Comparison of ENCODE assay signal across 8 mouse cellular contexts in the genomic region with DNA sequence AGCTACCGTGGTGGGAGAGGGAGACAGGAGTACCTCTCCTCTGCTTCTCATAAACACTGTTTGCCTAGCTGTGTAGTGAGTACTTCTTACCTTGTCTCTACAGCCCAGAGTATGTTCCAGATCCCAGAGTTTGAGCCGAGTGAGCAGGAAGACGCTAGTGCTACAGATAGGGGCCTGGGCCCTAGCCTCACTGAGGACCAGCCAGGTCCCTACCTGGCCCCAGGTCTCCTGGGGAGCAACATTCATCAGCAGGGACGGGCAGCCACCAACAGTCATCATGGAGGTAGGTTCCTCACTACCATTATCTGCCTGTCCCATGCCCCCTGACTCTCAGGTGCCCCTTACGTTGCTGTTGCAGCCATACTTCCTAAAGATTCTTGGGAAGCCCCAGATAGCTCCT. TPM values are rescaled to one million over a fixed set of nuclear protein-coding genes. Genes with fewer than 3 reads are reported as not detected.
A peak's percentile ranks its signal among the peaks of the same experiment; 100 is the strongest.
DNase-seq lines count a peak whose midpoint lies in the region; ATAC-seq and TF ChIP-seq lines count a peak whose summit lies in the region.

No protein-coding gene starts in this region.

- 24% methylated on average over 5 of the region's 5 CpGs for WGBS in lung, adult 2 months
- WGBS in embryonic facial prominence, embryonic 14.5 days: 24% methylated on average over 5 of the region's 5 CpGs
- 30% methylated on average over 5 of the region's 5 CpGs for WGBS in intestine, embryonic 14.5 days
- WGBS in neural tube, embryonic 12.5 days: 33% methylated on average over 5 of the region's 5 CpGs

- ATAC-seq in embryonic facial prominence, embryonic 14.5 days (ENCODE audit: low read depth): no peak
- no peak for ATAC-seq in intestine, embryonic 14.5 days (replicated peaks; ENCODE audit: low FRiP score, low TSS enrichment, low read depth)
- no peak for ATAC-seq in neural tube, embryonic 12.5 days (ENCODE audit: low FRiP score, low read depth)

- peak overlapping the region; percentile 95 for H3K27ac ChIP-seq in embryonic facial prominence, embryonic 14.5 days (replicated peaks; ENCODE audit: low read depth, low read length)
- H3K27ac ChIP-seq in intestine, embryonic 14.5 days (ENCODE audit: low read depth): peak overlapping the region; percentile 96
- H3K27ac ChIP-seq in neural tube, embryonic 12.5 days: peak overlapping the region; percentile 88; the same call in 1 of the 2 replicates

- no peak for TF ChIP-seq CTCF in lung, adult 2 months (IDR thresholded peaks at IDR 0.05; ENCODE audit: insufficient read depth, low read length)

- peak overlapping the region; percentile 99 for H3K4me2 ChIP-seq in embryonic facial prominence, embryonic 14.5 days (ENCODE audit: low read depth, low read length)
- H3K4me2 ChIP-seq in intestine, embryonic 14.5 days (ENCODE audit: low read length): peak overlapping the region; percentile 99
- H3K4me2 ChIP-seq in neural tube, embryonic 12.5 days (replicated peaks): peak overlapping the region; percentile 87

- no peak for DNase-seq in lung, adult 2 months
- DNase-seq in lung, adult 18-20 months: no peak
- no peak for DNase-seq in embryonic facial prominence, embryonic 14.5 days (ENCODE audit: low spot score)
- no peak for DNase-seq in intestine, embryonic 14.5 days (ENCODE audit: low spot score)
- no peak for DNase-seq in frontal cortex, postnatal 10 days (ENCODE audit: low spot score in 2 of 2)
- DNase-seq in adrenal gland, adult 2 months: no peak
- no peak for DNase-seq in gastrocnemius, postnatal 10 days

- peaks cover 12% of the 10 kb centered on the region; the same call in 1 of the 2 replicates for H3K36me3 ChIP-seq in embryonic facial prominence, embryonic 14.5 days (ENCODE audit: control insufficient read depth, insufficient read depth, low read length)
- peaks cover 3% of the 10 kb centered on the region; the same call in 1 of the 2 replicates for H3K36me3 ChIP-seq in intestine, embryonic 14.5 days (ENCODE audit: control insufficient read depth, insufficient read depth, low read length)
- peaks cover 8% of the 10 kb centered on the region for H3K36me3 ChIP-seq in neural tube, embryonic 12.5 days

- H3K4me1 ChIP-seq in lung, adult 2 months (ENCODE audit: control insufficient read depth, insufficient read depth, low read length): peaks cover 7% of the 10 kb centered on the region; the same call in 1 of the 2 replicates
- H3K4me1 ChIP-seq in embryonic facial prominence, embryonic 14.5 days (ENCODE audit: control insufficient read depth, insufficient read depth, low read length): peaks cover 15% of the 10 kb centered on the region
- peaks cover 12% of the 10 kb centered on the region for H3K4me1 ChIP-seq in intestine, embryonic 14.5 days (replicated peaks; ENCODE audit: control insufficient read depth, insufficient read depth, low read length)
- peaks cover 32% of the 10 kb centered on the region for H3K4me1 ChIP-seq in neural tube, embryonic 12.5 days

- peak overlapping the region; percentile 75 for H3K4me3 ChIP-seq in lung, adult 2 months (replicated peaks; ENCODE audit: extremely low read depth, low read depth, low read length)
- peak overlapping the region; percentile 90 for H3K4me3 ChIP-seq in embryonic facial prominence, embryonic 14.5 days (ENCODE audit: low read depth, low read length)
- H3K4me3 ChIP-seq in intestine, embryonic 14.5 days (ENCODE audit: low read depth, low read length): peak overlapping the region; percentile 77
- peak overlapping the region; percentile 82 for H3K4me3 ChIP-seq in neural tube, embryonic 12.5 days

- TF ChIP-seq POLR2A in lung, adult 2 months (IDR thresholded peaks at IDR 0.05; ENCODE audit: borderline replicate concordance, extremely low read depth, low read depth, low read length): no peak

- H3K9me3 ChIP-seq in embryonic facial prominence, embryonic 14.5 days (ENCODE audit: control insufficient read depth, low read length): no peaks in the 10 kb centered on the region
- no peaks in the 10 kb centered on the region for H3K9me3 ChIP-seq in intestine, embryonic 14.5 days (ENCODE audit: control insufficient read depth, low read length)
- H3K9me3 ChIP-seq in neural tube, embryonic 12.5 days: no peaks in the 10 kb centered on the region

- H3K27me3 ChIP-seq in embryonic facial prominence, embryonic 14.5 days (replicated peaks; ENCODE audit: control insufficient read depth, insufficient read depth, low read length): no peaks in the 10 kb centered on the region
- no peaks in the 10 kb centered on the region for H3K27me3 ChIP-seq in intestine, embryonic 14.5 days (replicated peaks; ENCODE audit: control insufficient read depth, insufficient read depth, low read length)
- H3K27me3 ChIP-seq in neural tube, embryonic 12.5 days (replicated peaks): 0 out of 2 replicates have a peak, but pooled peaks cover 2% of the 10 kb centered on the region

- peak overlapping the region; percentile 87 for H3K9ac ChIP-seq in embryonic facial prominence, embryonic 14.5 days (ENCODE audit: low read depth, low read length)
- peak overlapping the region; percentile 71 for H3K9ac ChIP-seq in intestine, embryonic 14.5 days (ENCODE audit: low read length)
- H3K9ac ChIP-seq in neural tube, embryonic 12.5 days: peak overlapping the region; percentile 89

RNA-seq across cellular contexts. Expression of a gene that starts 0.5 kb away (rescaled TPM):
- polyA plus RNA-seq in lung, adult 2 months (2012; rRNA removed): 77.6 and 85.1 TPM in 2 replicates
- polyA plus RNA-seq in embryonic facial prominence, embryonic 14.5 days (2014; fragmentation: Nextera tagmentation; extraction: Ambion mirVana): 29.7 and 35.0 TPM in 2 replicates
- 20.2 and 21.8 TPM in 2 replicates for polyA plus RNA-seq in intestine, embryonic 14.5 days (2014; fragmentation: Nextera tagmentation; extraction: Ambion mirVana)
- 43.9 and 45.6 TPM in 2 replicates for polyA plus RNA-seq in neural tube, embryonic 12.5 days (2016; fragmentation: Nextera tagmentation; extraction: Ambion mirVana)
- total RNA-seq in adrenal gland, adult 2 months (2021): 10 to 100 TPM; 47.9 to 51.5 TPM
- 202 and 223 TPM in 2 replicates for polyA plus RNA-seq in adrenal gland, adult 2 months (2012; rRNA removed)
- 1 to 10 TPM; 8.9 to 10.0 TPM for total RNA-seq in gastrocnemius, postnatal 10 days (2021)

RNA-seq across cellular contexts. Expression of a gene that starts 1.1 kb away (rescaled TPM):
- polyA plus RNA-seq in lung, adult 2 months (2012; rRNA removed): 57.3 and 75.5 TPM in 2 replicates
- polyA plus RNA-seq in embryonic facial prominence, embryonic 14.5 days (2014; fragmentation: Nextera tagmentation; extraction: Ambion mirVana): 70.7 and 83.3 TPM in 2 replicates
- polyA plus RNA-seq in intestine, embryonic 14.5 days (2014; fragmentation: Nextera tagmentation; extraction: Ambion mirVana): 58.1 and 63.5 TPM in 2 replicates
- 71.9 and 73.8 TPM in 2 replicates for polyA plus RNA-seq in neural tube, embryonic 12.5 days (2016; fragmentation: Nextera tagmentation; extraction: Ambion mirVana)
- total RNA-seq in adrenal gland, adult 2 months (2021): 10 to 100 TPM; 44.7 to 58.7 TPM
- 91.2 and 102 TPM in 2 replicates for polyA plus RNA-seq in adrenal gland, adult 2 months (2012; rRNA removed)
- total RNA-seq in gastrocnemius, postnatal 10 days (2021): 10 to 100 TPM; 16.0 to 21.4 TPM

RNA-seq across cellular contexts. Expression of a gene that starts 8.4 kb away (rescaled TPM):
- 0.17 TPM in 1 of 2 replicates, not detected in the other for polyA plus RNA-seq in lung, adult 2 months (2012; rRNA removed)
- polyA plus RNA-seq in embryonic facial prominence, embryonic 14.5 days (2014; fragmentation: Nextera tagmentation; extraction: Ambion mirVana): 1.0 and 1.6 TPM in 2 replicates
- 0.22 TPM in 1 of 2 replicates, not detected in the other for polyA plus RNA-seq in intestine, embryonic 14.5 days (2014; fragmentation: Nextera tagmentation; extraction: Ambion mirVana)
- polyA plus RNA-seq in neural tube, embryonic 12.5 days (2016; fragmentation: Nextera tagmentation; extraction: Ambion mirVana): 0.50 and 1.1 TPM in 2 replicates
- under 1 TPM in 1 of 2 experiments, not detected in 1; 0.31 TPM for total RNA-seq in adrenal gland, adult 2 months (2021)
- 0.06 TPM in 1 of 2 replicates, not detected in the other for polyA plus RNA-seq in adrenal gland, adult 2 months (2012; rRNA removed)
- total RNA-seq in gastrocnemius, postnatal 10 days (2021): not detected

RNA-seq across cellular contexts. Expression of a gene that starts 17.6 kb away (rescaled TPM):
- polyA plus RNA-seq in lung, adult 2 months (2012; rRNA removed): 0.16 and 0.49 TPM in 2 replicates
- 3.4 and 4.8 TPM in 2 replicates for polyA plus RNA-seq in embryonic facial prominence, embryonic 14.5 days (2014; fragmentation: Nextera tagmentation; extraction: Ambion mirVana)
- polyA plus RNA-seq in intestine, embryonic 14.5 days (2014; fragmentation: Nextera tagmentation; extraction: Ambion mirVana): 0.70 and 1.4 TPM in 2 replicates
- 0.91 and 2.0 TPM in 2 replicates for polyA plus RNA-seq in neural tube, embryonic 12.5 days (2016; fragmentation: Nextera tagmentation; extraction: Ambion mirVana)
- under 1 TPM in 1 of 2 experiments, not detected in 1; 0.58 TPM for total RNA-seq in adrenal gland, adult 2 months (2021)
- polyA plus RNA-seq in adrenal gland, adult 2 months (2012; rRNA removed): not detected in 2 replicates
- total RNA-seq in gastrocnemius, postnatal 10 days (2021): not detected

RNA-seq across cellular contexts. Expression of a gene that starts 21.2 kb away (rescaled TPM):
- polyA plus RNA-seq in lung, adult 2 months (2012; rRNA removed): 42.9 and 43.8 TPM in 2 replicates
- 4.7 and 4.8 TPM in 2 replicates for polyA plus RNA-seq in embryonic facial prominence, embryonic 14.5 days (2014; fragmentation: Nextera tagmentation; extraction: Ambion mirVana)
- polyA plus RNA-seq in intestine, embryonic 14.5 days (2014; fragmentation: Nextera tagmentation; extraction: Ambion mirVana): 7.5 and 9.9 TPM in 2 replicates
- polyA plus RNA-seq in neural tube, embryonic 12.5 days (2016; fragmentation: Nextera tagmentation; extraction: Ambion mirVana): 17.5 and 20.4 TPM in 2 replicates
- 10 to 100 TPM; 29.3 to 62.8 TPM for total RNA-seq in adrenal gland, adult 2 months (2021)
- polyA plus RNA-seq in adrenal gland, adult 2 months (2012; rRNA removed): 67.6 and 87.7 TPM in 2 replicates
- 10 to 100 TPM; 45.8 to 45.9 TPM for total RNA-seq in gastrocnemius, postnatal 10 days (2021)
